ENCODE assay signal across 9 mouse cellular contexts in genomic region chr6:137252194-137252886, GRCm38 (mm10). TPM values are rescaled to one million over a fixed set of nuclear protein-coding genes. Genes with fewer than 3 reads are reported as not detected.
DNase-seq lines count a peak whose midpoint lies in the region; ATAC-seq and TF ChIP-seq lines count a peak whose summit lies in the region.
"Had no signal": no experiment of that assay in that cellular context is flagged by ENCODE, and none has a peak within 500 bp of the region (broad histone marks: within the 10 kb centered on the region; RNA-seq: fewer than 3 reads in every experiment).

Ptpro (plus strand) TSS chr6:137252319.

- DNase-seq in cerebellum, postnatal 25 days: peak; percentile 40 to 44
- no peak for DNase-seq in cerebellum, adult 11-12 months
- peak; percentile 43 for DNase-seq in MN1 (ENCODE audit: low spot score)
- peak; percentile 73 for DNase-seq in forebrain, embryonic 10.5 days (ENCODE audit: extremely low spot score, low spot score)
- peak; percentile 68 for DNase-seq in kidney, postnatal 0 days (ENCODE audit: low spot score)
- peak; percentile 34 for DNase-seq in liver, embryonic 11.5 days (ENCODE audit: low spot score)
- DNase-seq in right cerebral cortex, postnatal 14 days: peak; percentile 67
- DNase-seq in T-cell, adult 2 months (ENCODE audit: low spot score): no peak

- peak within 1 kb of the TSS; percentile 65 for H3K4me2 ChIP-seq in kidney, postnatal 0 days (ENCODE audit: low read length)
- peak within 1 kb of the TSS; percentile 62 for H3K4me2 ChIP-seq in liver, embryonic 11.5 days

- peak within 1 kb of the TSS; percentile 42; the same call in 1 of the 2 replicates for H3K9ac ChIP-seq in kidney, postnatal 0 days (ENCODE audit: low read depth, low read length)
- H3K9ac ChIP-seq in liver, embryonic 11.5 days (ENCODE audit: low read depth, low read length): no peak within 1 kb of the TSS

- H3K27me3 ChIP-seq in forebrain, embryonic 10.5 days (ENCODE audit: poor library complexity, severe bottlenecking): peaks cover 37% of the 10 kb centered on the region
- peaks cover 22% of the 10 kb centered on the region for H3K27me3 ChIP-seq in kidney, postnatal 0 days (ENCODE audit: insufficient read depth, low read length)
- peaks cover 27% of the 10 kb centered on the region for H3K27me3 ChIP-seq in liver, embryonic 11.5 days (replicated peaks; ENCODE audit: control insufficient read depth, insufficient read depth, low read length)
- H3K27me3 ChIP-seq: CH12.LX had no signal

- H3K36me3 ChIP-seq in forebrain, embryonic 10.5 days (replicated peaks): no peaks in the 10 kb centered on the region
- no peaks in the 10 kb centered on the region for H3K36me3 ChIP-seq in kidney, postnatal 0 days (ENCODE audit: insufficient read depth, low read length)
- H3K36me3 ChIP-seq in liver, embryonic 11.5 days (ENCODE audit: control insufficient read depth, insufficient read depth, low read length): no peaks in the 10 kb centered on the region

- H3K27ac ChIP-seq in forebrain, embryonic 10.5 days: peak within 1 kb of the TSS; percentile 89
- peak within 1 kb of the TSS; percentile 5; the same call in 1 of the 2 replicates for H3K27ac ChIP-seq in kidney, postnatal 0 days
- no peak within 1 kb of the TSS for H3K27ac ChIP-seq in liver, embryonic 11.5 days (ENCODE audit: low read depth, low read length)

- no peaks in the 10 kb centered on the region for H3K9me3 ChIP-seq in forebrain, embryonic 10.5 days
- no peaks in the 10 kb centered on the region for H3K9me3 ChIP-seq in kidney, postnatal 0 days (replicated peaks; ENCODE audit: low read length)
- H3K9me3 ChIP-seq in liver, embryonic 11.5 days (ENCODE audit: control insufficient read depth, low read length): no peaks in the 10 kb centered on the region

- H3K4me1 ChIP-seq in forebrain, embryonic 10.5 days: peaks cover 19% of the 10 kb centered on the region
- H3K4me1 ChIP-seq in kidney, postnatal 0 days (replicated peaks; ENCODE audit: insufficient read depth, low read length): 0 out of 2 replicates have a peak, but pooled peaks cover 8% of the 10 kb centered on the region
- H3K4me1 ChIP-seq in liver, embryonic 11.5 days (replicated peaks; ENCODE audit: control insufficient read depth, insufficient read depth, low read length): no peaks in the 10 kb centered on the region

- TF ChIP-seq CTCF in kidney, postnatal 0 days (IDR thresholded peaks at IDR 0.05; ENCODE audit: low read depth): no peak

- WGBS in forebrain, embryonic 10.5 days: under 1% methylated on average over 53 of the region's 53 CpGs
- 1% methylated on average over 53 of the region's 53 CpGs for WGBS in kidney, postnatal 0 days
- 3% methylated on average over 53 of the region's 53 CpGs for WGBS in liver, embryonic 11.5 days

- peak; percentile 57; the same call in 1 of the 2 replicates for ATAC-seq in kidney, postnatal 0 days (replicated peaks; ENCODE audit: low FRiP score, low read depth)
- 0 out of 2 replicates have a peak, but pooled peaks have one; percentile 43 for ATAC-seq in liver, embryonic 11.5 days (replicated peaks; ENCODE audit: low FRiP score)

- peak within 1 kb of the TSS; percentile 63 for H3K4me3 ChIP-seq in forebrain, embryonic 10.5 days
- peak within 1 kb of the TSS; percentile 39 for H3K4me3 ChIP-seq in kidney, postnatal 0 days (replicated peaks; ENCODE audit: low read depth, low read length)
- peak within 1 kb of the TSS; percentile 42 for H3K4me3 ChIP-seq in liver, embryonic 11.5 days (ENCODE audit: low read depth, low read length)

RNA-seq across cellular contexts. Expression of gene Ptpro, which starts in this region (rescaled TPM):
- polyA plus RNA-seq in forebrain, embryonic 10.5 days (2016; fragmentation: Nextera tagmentation; extraction: Ambion mirVana): 2.9 and 3.2 TPM in 2 replicates
- polyA plus RNA-seq in kidney, postnatal 0 days (2015; fragmentation: Nextera tagmentation; extraction: Ambion mirVana): 18.3 and 18.4 TPM in 2 replicates
- polyA plus RNA-seq in liver, embryonic 11.5 days (2014; fragmentation: Nextera tagmentation; extraction: Ambion mirVana): 0.73 and 1.1 TPM in 2 replicates

Comparison
In these comparisons a context has a peak if more than half of its experiments do, and no peak if none do; other contexts are left out.
1. DNase-seq: peak in cerebellum, postnatal 25 days (2 of 2), MN1 (single experiment), forebrain, embryonic 10.5 days (single experiment), kidney, postnatal 0 days (single experiment), liver, embryonic 11.5 days (single experiment) and right cerebral cortex, postnatal 14 days (single experiment); none in cerebellum, adult 11-12 months (single experiment) and T-cell, adult 2 months (single experiment).
2. Peak in every context shown above with its lines, with median percentiles within 50 percentile points of each other: H3K4me3 ChIP-seq.